Mouse (Mus musculus): ENCODE data around the gene Psmc2.

- 0 out of 2 replicates have a peak, but pooled peaks have one; percentile 50 for TF ChIP-seq EP300 (IDR thresholded peaks at IDR 0.05; ENCODE audit: insufficient read depth, low read depth, low read length)
- no peak for TF ChIP-seq POLR2A (IDR thresholded peaks at IDR 0.05; ENCODE audit: insufficient read depth, low read depth, low read length)
- peak; percentile 69 for TF ChIP-seq CTCF (IDR thresholded peaks at IDR 0.05)
Measured at GRCm38 (mm10) chr5:21735584-21735983, 49.5 kb upstream of the Psmc2 start.

Measured in heart, adult 2 months (tissue).